Mouse (Mus musculus) small intestine, adult 2 months (tissue): Measurements from ENCODE around the gene Rufy4. TPM values are rescaled to one million over a fixed set of nuclear protein-coding genes. Genes with fewer than 3 reads are reported as not detected.

Experiments used
- H3K27ac ChIP-seq: fragments of 200-500 bp; 2 replicates; pipeline ENCODE4 v1.5.1; 2012; ENCODE audit warnings: low read depth, low read length, control low read depth, inconsistent platforms; ENCODE audit not compliant: insufficient read depth
- H3K27me3 ChIP-seq: fragments of 200-500 bp; 2 replicates; pipeline ENCODE4 v1.6.1; 2012; ENCODE audit warnings: mild to moderate bottlenecking, moderate library complexity, low read length, inconsistent platforms; ENCODE audit not compliant: control insufficient read depth, insufficient read depth
- H3K36me3 ChIP-seq: fragments of 200-500 bp; 2 replicates; pipeline ENCODE4 v1.6.1; 2012; ENCODE audit warnings: mild to moderate bottlenecking, low read length, control low read depth, inconsistent platforms; ENCODE audit not compliant: control insufficient read depth, insufficient read depth
- H3K4me1 ChIP-seq: fragments of 200-500 bp; 2 replicates; pipeline ENCODE4 v1.6.1; 2012; ENCODE audit warnings: low read length, inconsistent platforms, mixed read lengths; ENCODE audit not compliant: control insufficient read depth, insufficient read depth, insufficient read length
- H3K4me3 ChIP-seq: fragments of 200-500 bp; 2 replicates; pipeline ENCODE4 v1.5.1; 2012; ENCODE audit warnings: low read depth, mild to moderate bottlenecking, control low read depth, inconsistent platforms, low read length, moderate library complexity
- CTCF ChIP-seq: fragments of 200-500 bp; IDR thresholded peaks from 2 replicates; pipeline ENCODE4 v1.5.1; 2012; ENCODE audit warnings: low read depth, mild to moderate bottlenecking, control low read depth, inconsistent platforms, low read length, moderate library complexity, mixed read lengths; ENCODE audit not compliant: insufficient replicate concordance, insufficient read length; ENCODE audit errors: extremely low read depth
- POLR2A ChIP-seq: fragments of 200-500 bp; IDR thresholded peaks from 2 replicates; pipeline ENCODE4 v1.6.1; 2012; ENCODE audit warnings: low read depth, mild to moderate bottlenecking, control low read depth, inconsistent platforms, low read length, moderate library complexity
- WGBS: fragments of 180-500 bp; shearing (Covaris S2); methylation state at CpG from one replicate; pipeline ENCODE4 v1.1.7; 2018; 5-methylcytosine and 5-hydroxymethylcytosine counted together
- polyA plus RNA-seq: library from polyadenylated mRNA; depleted of rRNA; stranded (reverse); fragments of >200 nt; gene quantifications from 2 replicates; pipeline ENCODE4 v1.2.3, GENCODE M21; 2012

The Rufy4 gene
- polyA plus RNA-seq, 1 experiment: not detected

GRCm38 (mm10) chr1:74085566-74085965 is 39.8 kb upstream of the Rufy4 start:
- no peak overlapping the region for H3K27ac ChIP-seq

GRCm38 (mm10) chr1:74088569-74088968 is 36.8 kb upstream of the Rufy4 start:
- WGBS: 50% methylated on average over 1 of the region's 1 CpGs
- no peak overlapping the region for H3K4me3 ChIP-seq
- H3K36me3 ChIP-seq: no peaks in the 10 kb centered on the region
- H3K27ac ChIP-seq: no peak overlapping the region
- no peaks in the 10 kb centered on the region for H3K4me1 ChIP-seq
- no peaks in the 10 kb centered on the region for H3K27me3 ChIP-seq
- TF ChIP-seq POLR2A: no peak
- TF ChIP-seq CTCF: no peak

More at GRCm38 (mm10) chr1:74085566-74085965, 39.8 kb upstream of the Rufy4 start:
- TF ChIP-seq POLR2A (no peak), CTCF (no peak)
- H3K36me3 ChIP-seq: no peaks in the 10 kb centered on the region
- 0 out of 2 replicates have a peak, but pooled peaks cover 2% of the 10 kb centered on the region for H3K4me1 ChIP-seq
- 84% methylated on average over 7 of the region's 7 CpGs for WGBS
- no peaks in the 10 kb centered on the region for H3K27me3 ChIP-seq
- H3K4me3 ChIP-seq: no peak overlapping the region

- H3K27me3 ChIP-seq: no peaks in the 10 kb centered on the region
- H3K4me1 ChIP-seq: no peaks in the 10 kb centered on the region
- H3K4me3 ChIP-seq: peak overlapping the region; percentile 40; the same call in 1 of the 2 replicates
- 78% methylated on average over 7 of the region's 7 CpGs for WGBS
- no peak overlapping the region for H3K27ac ChIP-seq
- H3K36me3 ChIP-seq: no peaks in the 10 kb centered on the region
- TF ChIP-seq CTCF (no peak), POLR2A (no peak)
Measured at GRCm38 (mm10) chr1:74090329-74090728, 35.0 kb upstream of the Rufy4 start.

- TF ChIP-seq CTCF (no peak), POLR2A (no peak)
- Histone ChIP-seq H3K36me3 (no peaks in the 10 kb centered on the region), H3K4me1 (no peaks in the 10 kb centered on the region), H3K4me3 (peak overlapping the region; percentile 40), H3K27me3 (no peaks in the 10 kb centered on the region), H3K27ac (no peak overlapping the region)
- 35% methylated on average over 7 of the region's 7 CpGs for WGBS
Measured at GRCm38 (mm10) chr1:74091138-74091537, 34.2 kb upstream of the Rufy4 start.

GRCm38 (mm10) chr1:74091611-74092224 is 33.6 kb upstream of the Rufy4 start:
- Histone ChIP-seq H3K4me1 (no peaks in the 10 kb centered on the region), H3K4me3 (no peak overlapping the region), H3K27ac (0 out of 2 replicates have a peak overlapping the region, but pooled peaks have one; percentile 25), H3K27me3 (no peaks in the 10 kb centered on the region; the same call in 1 of the 2 replicates), H3K36me3 (no peaks in the 10 kb centered on the region)
- 55% methylated on average over 6 of the region's 6 CpGs for WGBS
- no peak for TF ChIP-seq POLR2A
- TF ChIP-seq CTCF: no peak

GRCm38 (mm10) chr1:74092242-74092641 is 33.1 kb upstream of the Rufy4 start:
- WGBS: 32% methylated on average over 10 of the region's 10 CpGs
- no peak for TF ChIP-seq POLR2A
- no peak for TF ChIP-seq CTCF
- no peak overlapping the region for H3K4me3 ChIP-seq
- no peaks in the 10 kb centered on the region for H3K4me1 ChIP-seq
- H3K27me3 ChIP-seq: peaks cover under 1% of the 10 kb centered on the region
- H3K27ac ChIP-seq: peak overlapping the region; percentile 25; the same call in 1 of the 2 replicates
- no peaks in the 10 kb centered on the region for H3K36me3 ChIP-seq

- no peak for TF ChIP-seq CTCF
- no peak for TF ChIP-seq POLR2A
- WGBS: 70% methylated on average over 5 of the region's 5 CpGs
- Histone ChIP-seq H3K36me3 (no peaks in the 10 kb centered on the region), H3K27me3 (peaks cover 12% of the 10 kb centered on the region), H3K4me3 (no peak overlapping the region), H3K4me1 (peaks cover 4% of the 10 kb centered on the region; the same call in 1 of the 2 replicates), H3K27ac (no peak overlapping the region)
Measured at GRCm38 (mm10) chr1:74093447-74093846, 31.9 kb upstream of the Rufy4 start.
